Mouse (Mus musculus): ENCODE data around the gene Fam198a.

Gene Fam198a

DNA sequence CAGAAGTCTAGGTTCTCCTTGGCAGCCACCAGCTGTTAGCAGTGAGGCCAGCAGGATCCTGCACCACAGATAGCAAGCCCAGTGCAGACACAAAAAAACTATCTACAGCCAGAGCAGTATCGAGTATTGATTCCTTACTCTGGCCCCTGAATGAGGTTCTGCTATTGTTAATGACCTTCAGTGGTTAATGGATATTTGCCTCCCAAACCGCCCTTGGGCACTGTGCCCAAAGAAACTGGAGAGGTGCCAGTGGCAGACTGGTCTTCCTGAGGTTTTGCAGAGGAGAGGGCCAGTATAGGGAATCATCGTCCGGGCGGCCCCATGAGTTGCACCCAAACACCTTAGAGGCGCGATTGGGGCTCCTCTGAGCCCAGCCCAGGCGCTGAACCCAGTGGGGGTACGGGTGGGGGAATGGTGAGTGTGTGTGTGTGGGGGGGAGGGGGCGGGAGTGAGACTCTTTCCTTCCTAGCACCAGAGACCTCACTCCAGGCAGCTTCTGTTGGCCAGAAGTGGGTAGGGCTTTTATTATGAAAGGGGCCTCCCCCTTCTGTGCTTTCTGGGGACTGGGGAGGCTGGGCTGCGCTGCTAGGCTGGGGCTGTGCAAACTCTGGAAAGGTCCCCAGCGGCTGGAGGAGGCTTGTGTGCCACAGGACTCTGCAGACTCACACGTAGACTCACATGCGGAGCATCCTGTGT, at the start of gene Fam198a:
Fam198a (plus strand) TSS at position 571 of the 696 bp plus-strand sequence.
- DNase-seq (ENCODE audit: low spot score in 2 of 2): peak in 1 of 2 experiments; percentile 39

GRCm38 (mm10) chr9:121901710-121902700, 48.8 kb upstream of the Fam198a start:
- peak in 1 of 2 experiments; percentile 13 for DNase-seq (ENCODE audit: low spot score in 2 of 2)

- DNase-seq (ENCODE audit: low spot score in 2 of 2): peak in 1 of 2 experiments; percentile 25
Observed at GRCm38 (mm10) chr9:121903476-121904305, 47.1 kb upstream of the Fam198a start.

DNA sequence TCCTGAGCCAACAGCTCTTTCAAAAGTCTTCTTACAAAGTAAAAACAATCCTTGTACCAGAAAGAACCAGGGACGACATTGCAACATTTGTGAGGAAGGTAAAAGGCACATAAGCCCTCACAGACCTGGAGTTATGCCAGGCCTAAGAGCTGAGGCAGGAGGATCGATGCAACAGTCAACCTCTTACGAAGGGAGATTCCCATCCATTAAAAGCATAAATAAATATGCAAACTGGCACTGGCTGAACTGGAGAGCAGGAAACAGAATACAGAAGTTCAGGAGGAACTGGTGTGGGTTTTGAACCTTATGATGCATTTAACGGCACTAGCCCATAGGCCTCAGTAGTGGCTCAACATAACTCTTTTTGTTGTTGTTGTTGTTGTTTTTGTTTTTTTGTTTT, 46.5 kb upstream of the Fam198a start:
- DNase-seq (ENCODE audit: low spot score in 2 of 2): peak in 1 of 2 experiments; percentile 8

- peak in 1 of 2 experiments; percentile 15 for DNase-seq (ENCODE audit: low spot score in 2 of 2)
Observed at GRCm38 (mm10) chr9:121904946-121905345, 45.8 kb upstream of the Fam198a start.

GRCm38 (mm10) chr9:121905556-121906185, 45.1 kb upstream of the Fam198a start:
- DNase-seq (ENCODE audit: low spot score in 2 of 2): peak in 1 of 2 experiments; percentile 11

- DNase-seq (ENCODE audit: low spot score in 2 of 2): peak in 1 of 2 experiments; percentile 10
Observed at GRCm38 (mm10) chr9:121906456-121906855, 44.3 kb upstream of the Fam198a start.

DNA sequence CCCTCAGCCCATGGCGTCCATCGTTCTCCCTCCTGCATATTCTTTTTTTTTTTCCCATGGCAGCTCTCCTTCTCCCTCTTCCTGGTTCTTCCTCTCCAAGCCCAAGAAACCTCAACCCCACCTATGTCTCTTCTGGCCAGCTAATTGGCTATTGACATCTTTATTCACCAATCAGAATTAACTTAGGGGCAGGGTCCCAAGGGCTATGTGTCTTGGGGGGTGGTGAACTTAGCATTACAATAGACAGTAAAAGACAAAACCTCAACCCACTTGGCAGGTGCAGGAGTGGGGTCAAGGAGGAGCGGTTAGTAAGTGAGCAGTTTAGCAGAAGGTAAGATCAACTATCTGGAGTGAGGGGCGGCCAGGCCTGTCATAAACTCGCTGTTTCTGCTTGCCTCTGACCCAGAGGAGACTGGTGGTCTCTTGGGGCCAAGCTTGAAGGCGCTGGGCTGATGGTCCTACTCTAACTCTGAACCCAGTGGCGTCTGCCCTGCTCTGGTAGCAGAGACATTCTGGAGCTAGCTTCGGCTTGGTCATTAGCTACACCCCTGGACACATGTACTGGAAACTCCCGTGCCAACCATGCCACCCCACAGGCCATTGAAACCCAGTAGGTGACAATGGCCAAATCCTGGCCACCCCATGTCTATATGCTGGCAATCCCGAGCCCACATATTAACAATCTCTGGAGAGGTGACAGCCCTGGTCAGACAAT, 43.3 kb upstream of the Fam198a start:
- peak in 1 of 2 experiments; percentile 11 for DNase-seq (ENCODE audit: low spot score in 2 of 2)

DNA sequence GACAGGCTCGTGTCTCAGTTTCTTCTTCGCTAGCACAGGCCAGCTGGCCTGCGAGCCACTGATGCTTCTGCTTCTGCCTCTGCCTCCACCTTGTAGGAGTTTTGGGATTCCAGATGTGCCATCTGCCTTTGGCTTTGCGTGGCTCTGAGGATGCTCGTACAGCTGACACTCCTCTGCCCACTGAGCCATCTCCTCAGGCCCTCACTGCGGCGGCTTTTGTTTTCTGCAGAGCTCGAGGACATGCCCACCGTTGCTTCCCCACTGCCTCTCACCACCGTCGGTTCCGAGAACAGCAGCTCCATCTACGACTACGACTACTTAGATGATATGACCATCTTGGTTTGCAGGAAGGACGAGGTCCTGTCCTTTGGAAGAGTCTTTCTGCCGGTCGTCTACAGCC, 42.5 kb upstream of the Fam198a start:
- peak in 1 of 2 experiments; percentile 12 for DNase-seq (ENCODE audit: low spot score in 2 of 2)

DNA sequence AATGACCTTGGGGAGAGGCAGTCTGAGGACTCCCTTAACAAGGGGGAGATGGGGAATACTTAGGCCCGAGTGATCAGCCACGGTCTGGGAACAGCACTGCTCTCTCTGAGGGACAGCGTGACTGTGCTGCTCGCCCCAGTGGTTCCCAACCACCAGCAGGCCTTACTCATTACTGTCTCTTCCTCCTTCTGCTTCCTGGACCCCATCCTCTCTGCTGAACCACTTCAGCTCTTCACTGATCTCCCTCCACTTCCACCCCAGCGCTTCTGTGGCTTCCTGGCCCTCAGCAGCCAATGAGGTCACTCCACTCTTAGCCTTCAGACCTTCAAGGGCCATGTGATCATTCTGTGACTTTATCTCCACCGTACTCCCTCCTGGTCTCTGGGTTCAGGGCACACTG, 41.2 kb upstream of the Fam198a start:
- peak in 1 of 2 experiments; percentile 46 for DNase-seq (ENCODE audit: low spot score in 2 of 2)

DNA sequence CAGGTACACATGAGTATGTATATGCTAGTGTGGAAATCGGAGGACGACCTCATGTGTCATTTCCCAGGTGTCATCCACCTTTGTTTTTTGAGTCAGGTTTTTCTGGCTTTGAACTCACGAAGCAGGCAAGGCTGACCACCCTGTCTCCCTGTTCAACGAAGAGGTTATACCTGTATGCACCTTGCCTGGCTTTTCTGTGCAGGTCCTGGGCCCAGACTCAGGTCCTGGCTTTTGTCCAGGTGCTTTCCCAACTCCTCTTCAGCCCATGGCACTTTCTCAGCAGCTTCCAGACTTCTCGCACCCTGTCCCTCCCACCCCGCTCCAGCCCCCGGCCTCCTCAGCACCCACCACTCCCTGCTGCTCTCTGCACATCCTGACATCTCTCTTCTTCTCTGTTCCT, 39.6 kb upstream of the Fam198a start:
- no peak for DNase-seq (ENCODE audit: low spot score in 2 of 2)

- DNase-seq (ENCODE audit: low spot score in 2 of 2): no peak
Observed at GRCm38 (mm10) chr9:121912786-121913185, 38.0 kb upstream of the Fam198a start.

GRCm38 (mm10) chr9:121914226-121914757, 36.5 kb upstream of the Fam198a start:
- DNase-seq (ENCODE audit: low spot score in 2 of 2): no peak

DNA sequence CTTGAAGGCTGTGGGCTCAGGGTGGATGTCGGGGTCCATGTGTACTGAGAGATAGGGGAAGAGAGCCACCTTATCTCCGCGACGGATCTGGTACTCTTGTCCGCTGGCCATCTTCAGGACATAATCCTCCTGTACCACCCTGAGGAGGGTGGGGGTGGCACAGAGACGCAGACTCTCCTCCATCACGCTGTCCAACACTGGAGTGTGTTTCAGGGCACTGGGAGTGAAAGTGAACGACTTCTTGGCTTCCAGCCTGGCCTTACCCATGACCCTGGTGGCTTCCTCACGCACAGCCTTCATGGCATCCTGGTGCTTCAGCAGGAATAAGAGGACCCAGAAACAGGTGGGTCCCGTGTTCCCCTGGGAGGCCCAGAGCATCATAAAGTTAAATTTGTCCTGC, 35.7 kb upstream of the Fam198a start:
- DNase-seq (ENCODE audit: low spot score in 2 of 2): no peak

DNA sequence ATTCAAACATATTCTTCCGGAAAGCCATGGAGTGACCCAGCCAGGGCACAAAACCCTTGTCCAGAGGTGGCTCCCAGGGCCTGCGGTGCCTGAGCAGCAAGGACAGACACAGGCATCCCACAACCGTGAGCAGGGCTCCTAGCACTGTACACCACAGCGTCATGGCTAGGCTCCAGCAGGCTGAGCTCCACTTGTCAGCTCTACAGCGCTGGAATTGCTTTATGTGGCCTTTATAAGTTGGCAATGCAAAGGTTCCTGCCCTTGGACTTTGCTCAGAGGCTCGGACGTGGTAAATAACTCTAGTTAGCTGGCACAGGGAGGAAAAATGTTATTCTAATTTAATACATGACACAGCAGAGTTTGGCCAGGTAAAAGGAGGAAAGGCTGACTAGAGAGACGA, 34.7 kb upstream of the Fam198a start, which contains the start of gene Cyp8b1:
Cyp8b1 (minus strand) TSS at position 204 of the 400 bp plus-strand sequence.
- no peak for DNase-seq (ENCODE audit: low spot score in 2 of 2)

DNA sequence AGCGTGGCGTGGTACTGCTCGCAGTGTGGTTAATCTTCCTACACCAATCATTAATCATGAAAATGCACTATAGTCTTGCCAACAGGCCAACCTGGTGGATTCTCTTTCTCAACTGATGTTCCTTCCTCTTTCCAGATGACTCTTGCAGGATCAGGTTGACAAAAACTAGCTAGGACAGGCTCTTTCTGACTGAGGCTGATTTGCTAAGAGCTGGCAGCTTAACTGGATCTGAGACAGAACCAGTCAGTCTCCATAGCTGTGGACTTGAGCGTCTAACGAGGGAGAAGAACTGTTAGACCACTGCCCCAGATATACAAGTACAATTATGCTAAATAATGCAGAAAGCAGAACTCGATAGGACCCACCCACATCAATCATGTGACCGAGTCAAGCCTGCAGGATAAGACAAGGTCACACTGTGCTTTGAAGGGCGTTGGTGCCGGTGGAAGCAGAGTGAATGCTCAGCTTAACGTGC, 31.7 kb upstream of the Fam198a start:
- DNase-seq (ENCODE audit: low spot score in 2 of 2): peak in 1 of 2 experiments; percentile 61

GRCm38 (mm10) chr9:121923443-121923842, 27.3 kb upstream of the Fam198a start:
- peak in 1 of 2 experiments; percentile 7 for DNase-seq (ENCODE audit: low spot score in 2 of 2)

DNA sequence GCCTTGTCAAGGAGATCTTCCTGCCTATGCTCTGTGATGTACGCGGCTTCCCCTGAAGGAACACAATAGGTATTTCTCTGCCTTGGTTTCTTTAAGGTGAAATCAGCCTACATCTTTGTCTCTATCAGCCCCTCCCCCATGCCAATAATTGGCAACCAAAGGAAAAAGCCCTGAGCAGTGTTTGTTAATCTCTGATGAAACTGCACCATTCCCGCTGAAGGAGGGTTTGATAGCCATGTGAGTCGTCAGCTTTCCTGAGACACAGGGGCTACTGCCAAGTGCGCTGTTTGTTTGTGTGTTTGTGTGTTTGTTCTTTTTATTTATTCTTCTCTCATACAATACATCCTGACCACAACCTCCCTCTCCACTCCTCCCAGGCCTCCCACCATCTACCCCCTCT, 26.9 kb upstream of the Fam198a start:
- DNase-seq (ENCODE audit: low spot score in 2 of 2): peak in 1 of 2 experiments; percentile 6

DNA sequence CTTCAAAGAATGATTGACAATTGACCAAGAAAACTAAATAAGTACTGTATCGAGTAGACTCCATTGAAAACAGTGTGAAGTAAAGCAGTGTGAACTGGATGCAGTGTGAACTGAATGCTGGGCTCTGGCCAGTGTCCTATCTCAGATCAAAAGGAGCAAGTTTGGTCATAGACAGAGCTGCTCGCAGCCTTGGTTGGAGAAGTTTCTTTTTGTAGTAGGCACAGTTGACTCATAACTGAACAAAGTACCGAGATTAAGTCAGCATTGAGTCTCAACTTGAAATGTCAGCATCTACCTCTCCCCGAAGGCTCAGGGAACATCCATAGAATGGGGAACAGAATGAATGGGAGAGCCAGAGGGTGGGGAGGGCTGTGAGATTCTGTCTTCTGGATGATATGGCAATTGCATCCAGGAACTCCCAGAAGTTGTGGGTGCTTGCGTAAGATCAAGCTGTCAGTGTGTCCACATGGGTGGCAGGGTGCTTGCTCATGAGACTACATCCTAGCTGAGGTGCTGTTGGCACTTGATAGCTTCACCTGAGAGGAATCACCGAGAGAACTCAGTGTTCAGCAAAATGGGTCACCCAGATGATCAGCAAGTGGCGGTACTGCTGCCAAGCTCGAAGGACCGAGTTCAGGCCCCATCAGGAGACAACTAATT, 25.8 kb upstream of the Fam198a start:
- peak in 1 of 2 experiments; percentile 10 for DNase-seq (ENCODE audit: low spot score in 2 of 2)
